Mouse (Mus musculus): Measurements from ENCODE around the gene Klk14. TPM values are rescaled to one million over a fixed set of nuclear protein-coding genes. Genes with fewer than 3 reads are reported as not detected.
"Not testable (repeated sequence)": the region's sequence is repeated elsewhere in the genome, so short reads cannot be mapped to it uniquely, and the experiment has no call there.

The Klk14 gene
- polyA plus RNA-seq, 1 experiment from 2014 or later, result not detected

DNA sequence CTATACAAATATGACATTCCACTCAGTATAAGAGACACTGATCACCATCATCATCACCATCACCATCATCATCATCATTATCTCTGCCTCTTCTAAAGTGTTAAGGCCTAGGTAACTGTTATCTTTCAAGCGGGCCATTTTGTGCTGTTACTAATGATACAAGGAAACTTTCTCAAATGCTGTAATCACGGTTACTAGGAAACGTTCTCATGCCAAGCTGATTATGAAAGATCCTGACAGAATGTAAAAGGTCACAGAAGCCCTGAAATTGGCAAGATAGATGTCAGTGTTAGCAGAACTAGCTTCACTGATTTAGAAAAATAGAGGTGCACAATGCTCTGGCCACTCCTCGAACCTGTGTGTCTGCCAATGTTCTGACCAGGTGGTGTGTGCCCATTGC lies 23.0 kb upstream of the Klk14 start:
- not testable (repeated sequence) for H3K4me2 ChIP-seq (ENCODE audit: low read depth, low read length); DNase-seq (ENCODE audit: low spot score); H3K9me3 ChIP-seq (replicated peaks; ENCODE audit: control insufficient read depth, low read length); H3K4me1 ChIP-seq (ENCODE audit: control insufficient read depth, insufficient read depth, low read length); H3K27ac ChIP-seq (replicated peaks; ENCODE audit: low read depth, low read length); ATAC-seq (replicated peaks; ENCODE audit: insufficient number of reproducible peaks, low FRiP score, low TSS enrichment, low read depth); H3K4me3 ChIP-seq (ENCODE audit: low read depth, low read length); H3K27me3 ChIP-seq (ENCODE audit: control insufficient read depth, insufficient read depth, low read length); H3K9ac ChIP-seq (replicated peaks; ENCODE audit: low read length); H3K36me3 ChIP-seq (replicated peaks; ENCODE audit: control insufficient read depth, insufficient read depth, low read depth, low read length)
- WGBS, result 85% methylated on average over 4 of the region's 4 CpGs

DNA sequence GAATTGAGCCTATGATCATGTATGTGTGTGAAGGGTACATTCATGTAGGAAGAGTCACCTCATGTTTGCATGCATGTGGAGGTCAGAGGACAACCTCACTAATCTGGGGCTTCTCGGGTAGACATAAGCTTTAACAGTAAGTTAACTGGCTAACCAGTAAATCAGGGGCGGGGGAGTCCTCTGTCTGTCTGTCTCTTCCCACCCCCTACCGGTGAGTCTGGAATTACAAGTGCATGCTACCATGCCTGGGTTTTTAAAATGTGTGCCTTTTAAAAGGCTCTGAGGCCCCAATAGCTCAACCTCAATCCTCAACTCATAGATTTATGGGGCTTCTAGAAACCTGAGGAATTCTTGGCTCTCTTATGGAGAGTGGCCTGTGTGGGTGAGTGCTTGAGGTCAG lies 21.6 kb upstream of the Klk14 start:
- no peak overlapping the region for H3K4me2 ChIP-seq (ENCODE audit: low read depth, low read length)
- no peak overlapping the region for H3K9ac ChIP-seq (replicated peaks; ENCODE audit: low read length)
- DNase-seq (ENCODE audit: low spot score), result peak; percentile 43
- H3K27ac ChIP-seq (replicated peaks; ENCODE audit: low read depth, low read length), result no peak overlapping the region
- no peaks in the 10 kb centered on the region for H3K9me3 ChIP-seq (replicated peaks; ENCODE audit: control insufficient read depth, low read length)
- H3K27me3 ChIP-seq (ENCODE audit: control insufficient read depth, insufficient read depth, low read length), result no peaks in the 10 kb centered on the region
- no peaks in the 10 kb centered on the region for H3K36me3 ChIP-seq (replicated peaks; ENCODE audit: control insufficient read depth, insufficient read depth, low read depth, low read length)
- no peaks in the 10 kb centered on the region for H3K4me1 ChIP-seq (ENCODE audit: control insufficient read depth, insufficient read depth, low read length)
- H3K4me3 ChIP-seq (ENCODE audit: low read depth, low read length), result no peak overlapping the region
- 19% methylated on average over 3 of the region's 3 CpGs for WGBS
- ATAC-seq (replicated peaks; ENCODE audit: insufficient number of reproducible peaks, low FRiP score, low TSS enrichment, low read depth), result no peak

DNA sequence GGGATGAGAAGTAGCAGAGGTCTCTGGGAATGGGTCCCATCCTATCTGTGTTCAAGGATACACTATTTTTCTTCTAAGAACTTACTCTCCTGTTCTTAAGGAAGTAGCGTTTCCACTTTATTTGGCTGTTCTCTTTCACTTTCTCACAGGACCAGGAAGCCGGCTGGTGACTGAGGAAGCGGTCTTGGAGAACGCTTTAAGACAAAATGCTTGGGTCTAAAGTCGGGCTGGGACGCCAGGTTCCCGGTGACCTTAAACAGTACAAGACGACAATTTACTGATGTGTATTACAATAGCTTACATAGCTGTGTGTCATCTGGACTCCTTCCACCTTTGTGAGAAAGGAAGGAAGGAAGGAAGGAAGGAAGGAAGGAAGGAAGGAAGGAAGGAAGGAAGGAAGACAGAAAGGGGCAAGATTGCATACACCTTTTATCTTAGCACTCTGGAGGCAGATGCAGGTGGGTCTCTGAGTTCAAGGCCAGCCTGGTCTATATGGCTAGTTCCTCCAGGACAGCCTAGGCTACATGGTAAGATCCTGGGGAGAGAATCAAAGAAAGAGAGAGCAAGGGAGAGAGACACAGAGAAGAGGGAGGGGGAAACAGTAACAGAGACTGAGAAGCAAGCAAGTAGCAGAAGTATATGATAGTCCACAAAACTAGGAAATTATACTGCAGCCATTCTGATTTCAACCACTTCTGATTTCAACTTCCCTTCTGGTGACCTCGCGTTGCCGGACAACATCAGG lies 19.0 kb upstream of the Klk14 start:
- no peaks in the 10 kb centered on the region for H3K27me3 ChIP-seq (ENCODE audit: control insufficient read depth, insufficient read depth, low read length)
- peak overlapping the region; percentile 67 for H3K4me3 ChIP-seq (ENCODE audit: low read depth, low read length)
- peak; percentile 26 for ATAC-seq (replicated peaks; ENCODE audit: insufficient number of reproducible peaks, low FRiP score, low TSS enrichment, low read depth)
- no peaks in the 10 kb centered on the region for H3K4me1 ChIP-seq (ENCODE audit: control insufficient read depth, insufficient read depth, low read length)
- DNase-seq (ENCODE audit: low spot score), result no peak
- WGBS, result 68% methylated on average over 11 of the region's 11 CpGs
- H3K9me3 ChIP-seq (replicated peaks; ENCODE audit: control insufficient read depth, low read length), result no peaks in the 10 kb centered on the region
- peak overlapping the region; percentile 30 for H3K4me2 ChIP-seq (ENCODE audit: low read depth, low read length)
- peak overlapping the region; percentile 50 for H3K9ac ChIP-seq (replicated peaks; ENCODE audit: low read length)
- peaks cover 7% of the 10 kb centered on the region for H3K36me3 ChIP-seq (replicated peaks; ENCODE audit: control insufficient read depth, insufficient read depth, low read depth, low read length)
- H3K27ac ChIP-seq (replicated peaks; ENCODE audit: low read depth, low read length), result no peak overlapping the region

DNA sequence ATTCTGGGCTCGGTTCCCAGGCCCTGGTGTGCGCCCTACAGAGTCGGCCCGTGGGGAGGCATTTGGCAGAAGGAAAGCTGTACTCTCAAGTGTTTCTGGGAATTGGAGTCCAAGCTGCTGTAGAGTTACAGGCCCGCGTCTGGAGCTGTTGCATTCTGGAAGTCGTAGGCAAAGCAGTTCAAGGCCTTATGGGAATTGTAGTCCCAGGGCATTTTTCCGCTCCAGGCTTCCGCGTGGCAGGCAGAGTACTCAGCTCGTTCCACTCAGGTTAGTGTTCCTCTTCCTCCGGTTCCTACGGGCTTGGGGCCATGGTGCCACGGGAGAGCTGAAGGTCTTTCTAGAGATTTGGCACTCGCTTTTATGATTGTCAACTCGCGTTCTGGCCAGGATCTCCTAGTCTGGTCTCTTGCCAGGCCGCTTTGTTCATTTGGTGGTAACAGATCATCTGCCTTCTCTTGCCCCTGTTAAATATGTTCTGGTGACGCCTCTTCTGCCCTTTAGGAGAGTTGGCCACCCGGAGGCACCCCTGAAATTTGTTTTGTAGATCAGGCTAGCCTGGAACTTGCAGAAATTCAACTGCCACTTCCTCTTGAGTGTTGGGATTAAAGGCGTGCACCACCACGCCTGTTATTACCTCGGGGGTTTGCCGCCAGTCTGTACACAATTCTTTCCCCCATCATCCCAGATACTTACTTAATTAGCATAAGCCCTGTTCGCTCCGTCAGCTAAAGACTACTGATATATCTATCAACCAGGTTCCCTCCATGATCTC lies 18.2 kb upstream of the Klk14 start, which contains the start of gene Ctu1:
Gene Ctu1, plus strand, starts transcription at position 208 of the 772 bp plus-strand sequence.
- Histone ChIP-seq H3K4me2 (ENCODE audit: low read depth, low read length) (peak within 1 kb of the TSS; percentile 71), H3K27me3 (ENCODE audit: control insufficient read depth, insufficient read depth, low read length) (no peaks in the 10 kb centered on the region), H3K9ac (replicated peaks; ENCODE audit: low read length) (peak within 1 kb of the TSS; percentile 76), H3K27ac (replicated peaks; ENCODE audit: low read depth, low read length) (no peak within 1 kb of the TSS), H3K36me3 (replicated peaks; ENCODE audit: control insufficient read depth, insufficient read depth, low read depth, low read length) (peaks cover 9% of the 10 kb centered on the region), H3K9me3 (replicated peaks; ENCODE audit: control insufficient read depth, low read length) (no peaks in the 10 kb centered on the region), H3K4me1 (ENCODE audit: control insufficient read depth, insufficient read depth, low read length) (no peaks in the 10 kb centered on the region), H3K4me3 (ENCODE audit: low read depth, low read length) (peak within 1 kb of the TSS; percentile 67)
- ATAC-seq (replicated peaks; ENCODE audit: insufficient number of reproducible peaks, low FRiP score, low TSS enrichment, low read depth) (peak; percentile 96), DNase-seq (ENCODE audit: low spot score) (peak; percentile 95)
- WGBS, result under 1% methylated on average over 26 of the region's 26 CpGs

DNA sequence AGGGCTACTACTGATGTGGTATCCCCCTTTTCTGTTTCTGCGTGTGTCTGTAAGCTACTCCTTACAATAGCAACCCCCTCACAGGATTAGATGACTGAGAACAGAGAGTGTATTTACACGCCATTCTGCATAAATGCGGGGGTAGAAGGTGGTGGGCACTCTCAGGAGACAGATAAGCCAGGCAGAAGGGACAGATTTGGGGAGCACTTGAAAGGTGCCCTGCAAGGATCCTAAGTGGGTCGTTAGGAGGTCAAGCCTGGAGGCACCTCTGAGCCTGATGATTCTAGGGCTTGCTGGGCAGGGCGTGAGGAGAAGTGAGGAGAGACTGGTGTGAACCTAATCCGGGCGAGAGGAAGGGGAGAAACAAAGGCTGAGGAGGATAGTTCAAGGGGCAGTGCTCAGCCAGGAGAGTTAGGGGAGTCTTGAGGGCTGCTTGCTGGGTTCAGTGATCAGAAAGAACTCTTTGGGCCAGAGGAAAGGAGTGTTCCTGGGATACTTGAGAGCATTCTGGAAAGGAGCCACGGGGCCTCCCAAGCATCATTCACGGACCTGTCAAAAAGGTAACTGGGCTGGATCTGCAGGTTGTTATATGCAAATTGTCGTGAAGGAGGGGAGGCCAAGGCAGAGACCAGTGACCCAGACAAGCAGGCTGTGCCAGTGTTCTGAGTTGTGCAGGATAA lies 17.5 kb upstream of the Klk14 start:
- Histone ChIP-seq H3K4me1 (ENCODE audit: control insufficient read depth, insufficient read depth, low read length) (no peaks in the 10 kb centered on the region), H3K9ac (replicated peaks; ENCODE audit: low read length) (peak overlapping the region; percentile 76), H3K27me3 (ENCODE audit: control insufficient read depth, insufficient read depth, low read length) (no peaks in the 10 kb centered on the region), H3K36me3 (replicated peaks; ENCODE audit: control insufficient read depth, insufficient read depth, low read depth, low read length) (peaks cover 17% of the 10 kb centered on the region), H3K27ac (replicated peaks; ENCODE audit: low read depth, low read length) (no peak overlapping the region), H3K4me2 (ENCODE audit: low read depth, low read length) (peak overlapping the region; percentile 71), H3K4me3 (ENCODE audit: low read depth, low read length) (peak overlapping the region; percentile 67), H3K9me3 (replicated peaks; ENCODE audit: control insufficient read depth, low read length) (no peaks in the 10 kb centered on the region)
- 0 out of 2 replicates have a peak, but pooled peaks have one; percentile 5 for ATAC-seq (replicated peaks; ENCODE audit: insufficient number of reproducible peaks, low FRiP score, low TSS enrichment, low read depth)
- DNase-seq (ENCODE audit: low spot score), result peak; percentile 1
- WGBS, result 17% methylated on average over 10 of the region's 10 CpGs

DNA sequence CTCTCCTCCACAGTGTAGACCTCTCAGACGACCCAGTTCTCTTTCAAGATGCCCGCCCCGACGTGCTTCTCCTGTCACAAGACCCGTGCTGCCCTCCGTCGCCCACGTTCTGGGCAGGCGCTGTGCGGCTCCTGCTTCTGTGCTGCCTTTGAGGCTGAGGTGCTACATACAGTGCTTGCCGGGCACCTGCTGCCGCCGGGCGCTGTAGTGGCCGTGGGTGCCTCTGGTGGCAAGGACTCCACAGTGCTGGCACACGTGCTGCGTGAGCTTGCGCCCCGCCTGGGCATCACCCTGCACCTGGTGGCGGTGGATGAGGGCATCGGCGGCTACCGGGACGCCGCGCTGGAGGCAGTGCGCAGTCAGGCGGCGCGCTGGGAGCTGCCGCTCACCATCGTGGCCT lies 15.1 kb upstream of the Klk14 start:
- WGBS, result 94% methylated on average over 32 of the region's 32 CpGs
- Histone ChIP-seq H3K27ac (replicated peaks; ENCODE audit: low read depth, low read length) (no peak overlapping the region), H3K4me1 (ENCODE audit: control insufficient read depth, insufficient read depth, low read length) (no peaks in the 10 kb centered on the region), H3K9ac (replicated peaks; ENCODE audit: low read length) (no peak overlapping the region), H3K36me3 (replicated peaks; ENCODE audit: control insufficient read depth, insufficient read depth, low read depth, low read length) (peaks cover 21% of the 10 kb centered on the region), H3K27me3 (ENCODE audit: control insufficient read depth, insufficient read depth, low read length) (no peaks in the 10 kb centered on the region), H3K9me3 (replicated peaks; ENCODE audit: control insufficient read depth, low read length) (no peaks in the 10 kb centered on the region), H3K4me2 (ENCODE audit: low read depth, low read length) (no peak overlapping the region), H3K4me3 (ENCODE audit: low read depth, low read length) (no peak overlapping the region)
- no peak for DNase-seq (ENCODE audit: low spot score)
- ATAC-seq (replicated peaks; ENCODE audit: insufficient number of reproducible peaks, low FRiP score, low TSS enrichment, low read depth), result no peak

DNA sequence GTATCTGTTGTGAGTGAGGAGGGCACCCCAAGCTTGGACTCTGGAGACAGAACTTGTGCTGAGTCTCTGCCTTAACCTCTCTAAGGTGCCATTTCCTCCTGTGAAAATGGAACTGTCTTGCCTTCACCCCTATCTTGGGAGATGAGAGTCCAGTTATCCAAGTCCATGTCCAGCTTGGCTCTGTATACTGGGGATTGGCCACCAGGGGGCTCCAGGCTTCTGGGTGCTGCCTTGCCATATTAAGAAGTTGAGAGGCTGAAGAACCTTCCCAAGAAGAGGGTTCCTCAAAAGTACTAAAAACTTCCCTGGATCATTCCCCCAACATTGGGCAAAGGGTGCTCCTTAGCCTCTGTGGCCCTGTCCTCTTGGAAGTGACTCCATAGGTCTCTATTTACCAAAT lies 11.7 kb upstream of the Klk14 start:
- no peaks in the 10 kb centered on the region for H3K27me3 ChIP-seq (ENCODE audit: control insufficient read depth, insufficient read depth, low read length)
- no peak overlapping the region for H3K27ac ChIP-seq (replicated peaks; ENCODE audit: low read depth, low read length)
- DNase-seq (ENCODE audit: low spot score) (peak; percentile 30), ATAC-seq (replicated peaks; ENCODE audit: insufficient number of reproducible peaks, low FRiP score, low TSS enrichment, low read depth) (no peak)
- no peak overlapping the region for H3K9ac ChIP-seq (replicated peaks; ENCODE audit: low read length)
- H3K4me3 ChIP-seq (ENCODE audit: low read depth, low read length), result no peak overlapping the region
- H3K9me3 ChIP-seq (replicated peaks; ENCODE audit: control insufficient read depth, low read length), result no peaks in the 10 kb centered on the region
- H3K4me1 ChIP-seq (ENCODE audit: control insufficient read depth, insufficient read depth, low read length), result no peaks in the 10 kb centered on the region
- H3K36me3 ChIP-seq (replicated peaks; ENCODE audit: control insufficient read depth, insufficient read depth, low read depth, low read length), result peaks cover 21% of the 10 kb centered on the region
- H3K4me2 ChIP-seq (ENCODE audit: low read depth, low read length), result no peak overlapping the region
